Mouse (Mus musculus): ENCODE measurements at regions not wholly inside any gene's neighbourhood (a gene's known extent, or its start where the extent isn't known, plus 50 kb on each side); places are given as distances from the start of the nearest gene placed in this dataset.
A peak's percentile ranks its signal among the peaks of the same experiment; 100 is the strongest.

GRCm38 (mm10) chr3:37868454-37868853 is 144.2 kb upstream of the Gm5148 start:
- DNase-seq: no peak

GRCm38 (mm10) chr3:37862756-37863155 is 138.5 kb upstream of the Gm5148 start:
- DNase-seq: no peak

GRCm38 (mm10) chr3:37860715-37861461 is 136.6 kb upstream of the Gm5148 start:
- no peak for DNase-seq

- DNase-seq: peak; percentile 84 to 88
These were observed 135.9 kb upstream of the Gm5148 start for GRCm38 (mm10) chr3:37860034-37860714.

DNA sequence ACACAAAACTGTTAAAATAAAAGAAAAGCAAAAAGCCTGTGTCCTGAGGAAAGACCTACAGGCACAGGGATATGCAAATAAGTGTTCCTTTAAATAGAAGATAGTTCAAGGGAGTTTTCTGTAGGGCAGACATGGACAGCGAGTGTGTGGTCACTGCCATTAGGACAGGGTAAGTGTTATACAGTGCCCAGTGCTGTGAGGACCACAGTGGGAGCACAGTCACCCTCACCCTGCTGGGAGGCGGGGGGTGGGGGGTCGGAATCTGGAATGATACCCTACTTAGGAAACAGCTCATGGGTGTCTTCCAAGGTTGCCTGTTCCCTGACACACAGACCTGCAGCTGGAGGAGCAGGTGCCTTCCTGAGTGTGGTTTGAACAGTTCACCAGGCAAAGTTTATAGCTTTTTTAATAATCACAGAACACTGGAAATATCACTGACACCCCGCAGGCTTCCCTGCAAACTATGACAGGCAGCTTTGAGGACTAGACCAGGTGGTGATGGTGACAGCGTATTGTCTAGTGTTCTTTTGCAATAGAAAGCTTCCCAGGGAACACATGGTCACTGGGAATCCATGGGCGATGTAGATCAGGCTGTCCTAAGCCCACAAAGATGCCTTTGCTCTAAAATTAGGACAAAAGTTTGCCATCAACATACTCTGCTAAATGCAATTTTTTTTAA is 134.5 kb upstream of the Gm5148 start:
- no peak for DNase-seq

- DNase-seq: no peak
These were observed 122.1 kb upstream of the Gm5148 start for GRCm38 (mm10) chr3:37846191-37847003.

DNA sequence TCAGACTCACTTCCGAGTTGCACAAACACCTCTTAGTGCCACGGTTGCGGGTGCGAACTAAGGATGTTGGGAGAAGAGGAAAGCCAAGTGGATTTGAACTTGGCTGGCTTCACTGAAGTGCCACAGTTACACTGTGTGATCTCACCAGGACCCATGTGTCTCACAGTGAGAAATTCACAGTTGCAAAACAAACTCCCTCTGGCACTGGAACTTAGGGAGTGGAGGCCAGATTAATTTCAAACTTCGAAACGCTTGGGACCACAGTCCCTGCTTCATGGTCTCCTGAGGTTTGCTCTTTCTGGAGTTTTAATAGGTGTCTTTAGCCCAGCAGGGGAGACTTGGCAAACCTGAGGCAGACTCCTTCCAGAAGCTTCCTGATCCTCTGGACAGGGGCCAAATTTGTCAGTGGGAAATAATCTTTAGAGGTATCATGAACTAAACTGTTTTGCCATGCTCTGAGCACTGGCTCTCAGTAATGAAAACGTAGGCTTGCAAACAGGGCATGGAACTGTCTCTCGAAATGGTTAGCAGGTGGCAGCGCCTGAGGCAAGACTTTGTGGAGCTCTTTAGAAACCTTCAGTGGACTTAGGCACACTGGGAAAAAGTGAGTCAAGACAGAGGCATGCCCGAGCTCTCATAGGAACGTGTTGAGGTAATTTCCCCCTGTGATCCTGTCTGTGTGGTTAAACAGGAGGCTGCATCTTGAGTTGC is 121.2 kb upstream of the Gm5148 start:
- peak; percentile 9 to 21 for DNase-seq

GRCm38 (mm10) chr3:37844731-37845312 is 120.5 kb upstream of the Gm5148 start:
- DNase-seq: no peak

DNA sequence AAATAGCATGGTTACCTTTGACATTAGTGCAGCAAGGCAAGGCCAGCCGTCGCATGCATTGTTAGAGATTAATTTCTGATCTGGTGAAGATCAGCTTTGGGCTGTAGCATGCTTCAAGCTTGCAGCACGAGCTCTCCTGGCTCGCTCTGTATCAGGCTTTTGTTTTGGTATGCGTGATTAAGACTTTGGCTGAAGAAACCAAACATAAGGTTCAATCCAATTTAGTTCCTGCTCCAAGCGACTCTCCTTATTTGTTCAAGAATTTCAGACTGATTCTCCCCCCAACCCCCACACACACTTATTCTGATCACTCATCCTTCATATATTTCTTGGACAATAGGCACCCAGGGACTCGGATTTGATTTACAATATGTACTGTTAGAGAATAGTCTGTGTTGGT is 118.0 kb upstream of the Gm5148 start:
- DNase-seq: no peak

DNA sequence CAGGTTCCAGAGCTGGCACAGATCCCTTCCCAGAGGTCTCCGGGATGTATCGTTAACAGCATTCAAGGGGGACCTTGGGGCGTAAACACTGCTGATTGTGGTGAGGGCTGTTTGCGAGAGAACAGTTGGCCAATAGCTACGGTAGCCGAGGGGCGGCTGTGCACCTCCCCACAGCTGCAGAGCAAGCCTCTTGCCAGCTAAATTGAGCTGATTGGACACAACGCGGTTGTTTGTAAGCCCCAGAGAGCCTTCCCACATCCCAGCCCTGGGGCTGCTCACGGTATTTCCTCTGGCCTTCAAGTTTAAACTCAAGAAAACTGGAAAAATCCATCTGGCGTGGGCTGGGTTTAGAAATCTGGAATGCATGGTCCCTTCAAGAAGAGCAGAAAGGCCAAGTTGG is 114.6 kb upstream of the Gm5148 start:
- DNase-seq: no peak

DNA sequence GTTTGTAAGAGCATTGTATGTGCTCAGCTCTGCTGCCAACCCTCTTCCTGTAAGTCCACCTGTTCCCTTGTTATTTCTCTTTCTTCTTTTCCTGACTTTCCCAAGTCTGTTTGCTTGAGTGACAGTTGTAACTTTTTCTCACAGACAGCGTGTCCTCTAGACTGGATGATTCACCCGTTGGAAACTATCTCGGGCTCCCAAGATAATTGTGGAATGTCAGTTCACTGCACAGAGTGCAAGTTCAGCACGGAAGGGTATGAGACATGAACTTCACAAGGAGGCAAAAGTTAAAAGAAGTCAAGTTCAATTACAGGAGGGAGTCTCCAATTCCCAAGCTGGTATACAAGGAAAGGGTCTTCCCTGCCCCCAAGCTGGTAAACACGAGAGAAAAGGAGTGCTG is 112.5 kb upstream of the Gm5148 start:
- no peak for DNase-seq

DNA sequence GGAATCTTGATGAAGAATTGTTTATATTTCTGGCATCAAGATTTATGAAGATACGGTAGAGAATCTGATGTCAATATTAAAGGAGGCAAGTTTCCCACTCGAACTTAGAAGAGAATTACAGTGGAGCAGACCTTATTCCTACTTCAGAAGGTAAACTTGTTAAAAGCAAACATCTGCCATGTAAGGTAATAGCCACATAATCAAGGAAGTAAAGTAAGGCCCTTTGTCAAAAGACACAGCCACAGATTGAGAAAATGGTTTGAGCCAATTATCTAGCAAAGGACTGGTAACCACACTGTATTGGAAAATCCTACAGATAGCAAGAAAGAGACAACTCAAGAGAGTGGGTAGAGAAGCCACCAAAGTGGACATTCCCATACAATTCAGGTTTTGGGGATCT is 111.4 kb upstream of the Gm5148 start:
- DNase-seq: no peak

- DNase-seq: no peak
These were observed 110.8 kb upstream of the Gm5148 start for GRCm38 (mm10) chr3:37835135-37835534.

DNA sequence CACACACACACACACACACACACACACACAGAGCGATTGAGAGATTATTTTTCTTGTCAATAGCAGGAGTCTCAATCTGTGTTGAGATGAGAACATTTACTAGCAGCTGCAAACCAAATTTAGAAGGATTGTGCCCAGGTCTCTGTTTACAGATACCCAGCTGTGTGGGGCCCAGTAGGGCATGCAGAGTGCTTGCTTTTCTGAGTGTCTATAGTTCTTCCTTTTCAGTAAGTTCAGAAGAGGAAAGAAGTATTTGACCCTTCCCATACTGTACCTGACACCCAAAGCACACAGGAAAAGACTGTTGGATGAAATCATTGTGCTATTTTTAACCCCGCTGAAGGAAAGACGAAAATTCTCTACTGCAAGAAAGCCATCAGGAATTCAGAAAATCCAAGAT is 110.3 kb upstream of the Gm5148 start:
- no peak for DNase-seq

DNA sequence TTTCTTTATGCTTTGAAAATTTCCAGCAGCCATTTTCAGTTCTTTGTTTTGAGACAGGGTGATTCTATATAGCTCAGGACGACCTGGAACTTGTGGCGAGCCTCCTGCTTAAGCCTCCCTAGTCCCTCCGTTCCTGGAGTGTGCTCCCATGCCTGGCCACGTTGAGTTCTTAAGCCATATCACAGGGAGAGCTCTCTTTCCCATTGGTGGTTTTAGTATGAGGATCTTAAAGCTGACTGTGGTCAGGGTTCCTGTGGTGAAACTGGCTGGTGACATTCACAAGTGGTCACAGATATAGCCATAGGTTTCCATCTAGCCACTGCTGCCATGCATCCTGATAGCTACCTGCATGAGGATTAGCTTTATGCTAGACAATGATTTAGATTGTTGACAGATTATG is 109.1 kb upstream of the Gm5148 start:
- no peak for DNase-seq

DNA sequence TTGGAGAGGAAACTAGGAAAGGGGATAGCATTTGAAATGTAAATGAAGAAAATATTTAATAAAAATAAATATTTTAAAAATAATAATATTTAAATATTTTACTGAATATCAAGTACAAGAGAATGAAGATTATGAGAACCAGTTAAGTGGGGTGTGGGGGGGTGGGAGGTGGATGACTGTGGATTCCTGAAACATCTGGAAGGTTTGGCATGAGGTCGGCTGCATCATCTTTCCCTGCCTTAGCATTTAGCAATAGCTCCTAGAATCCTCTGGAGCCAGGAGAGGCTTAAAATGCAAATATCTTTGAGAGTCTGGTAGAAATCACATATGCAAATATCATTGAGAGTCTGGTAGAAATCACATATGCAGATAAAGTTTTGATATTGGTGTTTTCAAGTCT is 103.3 kb upstream of the Gm5148 start:
- no peak for DNase-seq

GRCm38 (mm10) chr3:37825602-37826001 is 101.3 kb upstream of the Gm5148 start:
- no peak for DNase-seq

DNA sequence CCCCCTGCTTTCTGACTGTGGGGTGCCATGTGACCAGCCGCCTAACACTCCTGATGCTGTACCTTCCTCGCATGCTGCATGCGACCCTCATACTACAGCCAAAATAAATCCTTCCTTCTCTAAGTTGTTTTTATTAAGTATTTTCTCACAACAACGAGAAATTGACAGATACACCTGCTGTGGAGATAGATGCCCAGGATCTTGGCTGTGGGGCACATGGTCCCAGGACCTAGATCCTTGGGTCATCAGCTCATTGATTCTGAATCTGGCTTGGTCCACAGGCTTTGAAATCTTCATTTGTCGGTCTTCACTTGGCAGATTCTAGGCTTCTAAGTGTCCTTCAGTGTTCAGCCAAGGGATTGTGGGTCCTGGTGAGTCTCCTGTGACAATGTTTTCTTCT is 100.4 kb upstream of the Gm5148 start:
- DNase-seq: no peak

DNA sequence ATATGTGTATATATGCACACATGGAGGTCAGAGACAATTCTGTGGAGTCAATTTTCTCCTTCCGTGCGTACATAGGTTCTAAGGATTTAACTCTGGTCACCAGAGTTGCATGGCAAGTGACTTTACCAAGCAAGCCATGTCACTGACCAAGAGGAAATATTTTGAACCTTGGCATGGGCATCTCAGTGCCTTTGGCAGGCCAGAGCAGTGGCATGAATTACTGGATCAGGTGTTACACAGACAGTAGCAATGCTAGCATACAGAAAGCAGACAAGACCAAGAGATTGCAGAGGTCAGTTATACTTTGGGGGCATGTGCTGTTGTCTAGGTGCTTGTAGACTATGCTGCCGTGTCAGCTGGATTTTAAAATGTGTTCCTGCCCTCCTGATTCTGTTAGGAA is 95.2 kb upstream of the Gm5148 start:
- no peak for DNase-seq

DNA sequence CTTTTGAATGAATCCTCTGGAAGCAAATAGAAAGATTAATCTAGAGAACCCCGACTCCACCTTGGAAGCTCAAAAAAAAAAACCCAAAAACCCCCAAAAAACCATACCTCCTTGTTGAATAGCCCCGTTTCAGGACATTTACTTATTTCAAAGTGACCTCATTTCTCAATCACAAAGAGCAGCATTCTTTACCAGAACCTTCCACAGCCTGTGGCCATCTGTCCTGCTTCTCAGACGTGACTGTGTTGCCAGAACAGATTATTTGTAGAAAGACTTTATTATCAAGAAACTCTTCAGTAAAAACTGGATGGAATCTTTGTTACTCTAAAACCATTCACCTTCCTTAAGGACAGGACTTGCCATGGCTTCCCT is 93.1 kb upstream of the Gm5148 start:
- peak in 1 of 2 experiments; percentile 16 for DNase-seq

DNA sequence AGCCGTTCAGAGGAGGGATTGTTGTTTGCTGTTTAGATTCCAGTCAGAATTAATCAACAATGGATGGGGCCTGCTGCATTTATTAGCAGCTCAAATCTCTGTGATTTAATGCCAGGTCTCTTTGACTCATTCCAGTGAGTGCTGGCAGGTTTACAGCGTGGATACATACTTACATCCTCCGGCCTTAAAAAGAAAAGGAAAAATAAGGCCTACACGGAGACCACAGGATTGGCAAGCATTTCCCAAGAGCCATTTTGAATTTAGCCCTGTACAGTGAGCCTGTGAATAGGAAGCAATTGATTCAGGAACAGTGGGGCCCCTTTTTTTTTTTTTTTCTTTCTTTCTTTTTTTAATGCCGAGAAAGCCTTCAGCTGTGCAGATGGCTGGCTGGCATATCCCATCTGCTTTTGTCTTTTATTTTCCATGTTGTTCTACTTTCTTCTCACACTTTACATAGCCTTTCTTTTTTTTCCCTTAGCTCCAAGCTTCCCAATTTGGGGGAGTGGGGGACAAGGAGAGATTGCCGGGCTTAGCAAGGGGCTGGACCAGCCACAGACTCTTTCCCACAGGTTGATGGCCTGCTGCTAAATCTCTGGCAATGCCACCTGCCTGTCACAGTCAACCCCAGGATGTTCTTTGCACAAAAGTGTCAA is 92.6 kb upstream of the Gm5148 start:
- peak in 1 of 2 experiments; percentile 22 for DNase-seq

DNA sequence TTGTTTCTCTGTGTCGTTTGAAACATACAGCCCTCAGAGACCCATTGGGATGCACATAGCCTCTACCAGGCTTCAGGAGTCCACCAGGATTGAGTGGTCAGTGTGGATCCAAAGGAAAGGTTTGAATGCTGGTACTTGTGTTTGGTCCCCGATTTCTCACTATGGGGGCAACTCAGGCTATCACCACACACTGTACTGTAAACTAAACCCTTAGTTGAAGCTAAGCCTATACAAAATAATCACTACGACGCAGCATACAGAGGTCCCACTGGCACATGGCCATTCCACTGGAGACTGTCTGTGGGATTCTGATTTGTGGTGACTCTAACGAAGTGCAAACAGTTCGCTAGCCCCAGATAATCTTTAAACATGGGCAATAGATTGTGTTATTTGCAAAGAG is 91.5 kb upstream of the Gm5148 start:
- DNase-seq: no peak

All from cerebellum, postnatal 36 days (tissue).